Mouse (Mus musculus): Measurements from ENCODE around the gene Dctn2.
"Not testable (repeated sequence)": the region's sequence is repeated elsewhere in the genome, so short reads cannot be mapped to it uniquely, and the experiment has no call there.

Dctn2 gene

GRCm38 (mm10) chr10:127288800-127289572, 22.8 kb downstream of the Dctn2 start, which contains the start of gene Mbd6:
Mbd6 (minus strand) TSS chr10:127289018.
- DNase-seq (ENCODE audit: low spot score in 2 of 2), result peak; percentile 65 to 73

DNA sequence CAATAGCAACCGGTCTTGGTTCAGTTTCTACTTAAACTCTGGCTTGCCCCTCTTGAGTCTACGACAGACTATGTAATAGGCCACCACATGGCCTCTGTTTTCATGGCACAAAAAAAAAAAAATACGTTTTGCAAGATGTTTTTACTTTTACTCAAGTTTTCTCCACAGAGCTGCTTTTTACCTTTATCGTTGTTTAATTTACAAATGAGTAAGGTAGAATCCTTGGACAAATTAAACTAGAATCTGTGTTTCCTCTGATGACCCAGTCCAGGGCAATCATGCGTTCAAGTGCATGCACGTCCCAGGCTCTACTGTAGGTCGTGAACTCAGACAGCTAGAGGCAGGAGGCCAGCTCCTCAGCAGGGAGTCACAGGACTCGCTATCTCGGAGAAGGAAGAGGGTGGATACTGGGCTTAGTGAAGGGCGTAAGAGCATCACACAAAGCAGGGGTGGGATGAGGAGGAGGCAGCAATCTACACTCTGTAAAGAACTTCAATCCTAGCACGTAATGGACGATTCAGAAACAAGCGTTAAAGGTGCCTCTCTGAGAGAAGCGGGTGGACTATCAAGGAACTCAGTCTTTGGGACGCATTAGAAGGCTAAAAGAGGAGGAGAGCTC, 23.5 kb downstream of the Dctn2 start:
- DNase-seq (ENCODE audit: low spot score in 2 of 2), result no peak

- peak; percentile 99 for DNase-seq (ENCODE audit: low spot score in 2 of 2)
These were observed 24.2 kb downstream of the Dctn2 start for GRCm38 (mm10) chr10:127290307-127290929.

DNA sequence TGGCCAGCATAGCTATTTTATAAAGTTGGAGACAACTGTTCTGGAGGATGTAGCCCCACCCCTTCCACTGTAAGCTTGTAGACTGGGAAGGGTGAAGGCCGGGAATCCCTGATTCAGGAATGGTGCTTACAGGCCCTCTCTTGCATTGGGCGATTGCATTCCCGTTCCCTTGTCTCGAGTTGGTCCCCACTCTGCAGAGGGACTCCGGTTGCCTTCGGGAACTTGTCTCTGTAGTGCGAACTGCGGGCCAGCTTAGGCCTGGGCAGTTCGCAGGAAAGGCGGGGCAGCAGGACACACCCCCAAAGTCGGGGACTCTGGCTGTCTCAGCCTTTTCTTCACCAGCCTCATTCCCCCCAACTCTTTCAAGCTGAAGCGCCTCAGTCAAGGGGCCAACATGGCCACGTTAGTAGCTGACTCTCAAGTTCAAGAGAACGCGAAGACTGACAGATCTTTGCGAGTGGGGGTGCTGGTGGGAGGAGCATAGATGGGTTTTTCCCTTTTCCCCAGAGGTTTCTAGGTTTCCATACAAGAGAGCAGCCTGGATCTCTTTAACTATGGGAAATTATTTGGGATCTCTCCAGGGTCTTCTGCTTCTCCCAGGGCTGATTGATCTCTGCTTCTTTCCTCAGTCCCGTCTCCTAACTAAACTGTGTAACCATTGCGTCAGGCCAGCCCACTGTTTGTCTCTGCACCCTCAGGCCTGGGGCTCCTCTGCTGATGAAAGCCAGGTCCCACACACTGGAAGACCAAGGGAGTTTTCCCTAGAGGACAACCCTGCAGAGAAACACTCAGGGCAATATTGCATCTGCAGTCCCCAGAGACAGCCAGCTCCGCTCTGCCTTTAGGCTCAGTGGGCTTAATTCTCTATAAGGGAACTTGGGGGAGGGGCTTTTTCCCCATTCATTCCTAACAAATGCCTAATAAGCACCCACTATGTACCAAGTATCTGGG, 25.0 kb downstream of the Dctn2 start:
- no peak for DNase-seq (ENCODE audit: low spot score in 2 of 2)

DNA sequence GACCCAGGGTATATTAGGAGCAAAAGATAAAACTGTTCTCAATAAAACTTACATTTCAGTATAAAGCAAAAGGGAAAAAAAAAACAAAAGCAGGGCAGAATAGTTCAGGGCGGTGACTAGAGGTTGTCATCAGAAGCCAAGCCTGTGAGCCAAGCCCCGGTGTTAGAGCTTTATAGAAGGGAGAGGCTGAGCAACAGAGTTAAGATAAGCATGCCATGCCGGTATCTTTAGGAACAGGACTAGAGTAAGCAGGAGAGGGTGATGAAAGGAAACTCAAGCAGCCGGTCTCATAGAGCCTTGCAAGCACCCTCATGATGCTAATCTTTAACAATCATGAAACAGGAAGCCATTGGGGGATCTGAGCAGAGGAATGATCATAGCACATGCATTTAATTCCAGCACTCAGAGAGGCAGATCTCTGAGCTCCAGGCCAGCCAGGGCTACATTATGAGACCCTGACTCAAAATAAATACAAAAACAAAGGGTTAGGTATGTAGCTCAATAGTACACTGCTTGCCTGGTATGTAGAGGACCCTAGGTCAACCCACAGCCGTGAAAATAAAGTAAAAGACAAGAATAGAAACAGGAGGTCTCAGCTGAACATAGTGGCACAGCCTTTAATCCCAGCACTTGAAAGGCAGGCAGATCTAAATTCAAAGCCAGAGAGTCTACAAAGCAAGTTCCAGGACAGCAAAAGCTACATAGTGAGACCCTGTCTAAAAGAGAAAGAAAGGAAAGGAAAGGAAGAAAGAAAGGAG, 25.9 kb downstream of the Dctn2 start:
- no peak for DNase-seq (ENCODE audit: low spot score in 2 of 2)

GRCm38 (mm10) chr10:127292987-127293538, 26.9 kb downstream of the Dctn2 start:
- no peak for DNase-seq (ENCODE audit: low spot score in 2 of 2)

- DNase-seq (ENCODE audit: low spot score in 2 of 2), result no peak
These were observed 27.5 kb downstream of the Dctn2 start for GRCm38 (mm10) chr10:127293590-127294113.

- DNase-seq (ENCODE audit: low spot score in 2 of 2), result no peak
These were observed 28.8 kb downstream of the Dctn2 start for GRCm38 (mm10) chr10:127294895-127295510.

- DNase-seq (ENCODE audit: low spot score in 2 of 2), result no peak
These were observed 30.0 kb downstream of the Dctn2 start for GRCm38 (mm10) chr10:127295986-127296794.

GRCm38 (mm10) chr10:127297015-127297871, 31.1 kb downstream of the Dctn2 start:
- no peak for DNase-seq (ENCODE audit: low spot score in 2 of 2)

GRCm38 (mm10) chr10:127300361-127300760, 34.2 kb downstream of the Dctn2 start:
- no peak for DNase-seq (ENCODE audit: low spot score in 2 of 2)

GRCm38 (mm10) chr10:127303136-127303535, 37.0 kb downstream of the Dctn2 start:
- no peak for DNase-seq (ENCODE audit: low spot score in 2 of 2)

GRCm38 (mm10) chr10:127309167-127309566, 43.0 kb downstream of the Dctn2 start:
- not testable (repeated sequence) for DNase-seq (ENCODE audit: low spot score in 2 of 2)

DNA sequence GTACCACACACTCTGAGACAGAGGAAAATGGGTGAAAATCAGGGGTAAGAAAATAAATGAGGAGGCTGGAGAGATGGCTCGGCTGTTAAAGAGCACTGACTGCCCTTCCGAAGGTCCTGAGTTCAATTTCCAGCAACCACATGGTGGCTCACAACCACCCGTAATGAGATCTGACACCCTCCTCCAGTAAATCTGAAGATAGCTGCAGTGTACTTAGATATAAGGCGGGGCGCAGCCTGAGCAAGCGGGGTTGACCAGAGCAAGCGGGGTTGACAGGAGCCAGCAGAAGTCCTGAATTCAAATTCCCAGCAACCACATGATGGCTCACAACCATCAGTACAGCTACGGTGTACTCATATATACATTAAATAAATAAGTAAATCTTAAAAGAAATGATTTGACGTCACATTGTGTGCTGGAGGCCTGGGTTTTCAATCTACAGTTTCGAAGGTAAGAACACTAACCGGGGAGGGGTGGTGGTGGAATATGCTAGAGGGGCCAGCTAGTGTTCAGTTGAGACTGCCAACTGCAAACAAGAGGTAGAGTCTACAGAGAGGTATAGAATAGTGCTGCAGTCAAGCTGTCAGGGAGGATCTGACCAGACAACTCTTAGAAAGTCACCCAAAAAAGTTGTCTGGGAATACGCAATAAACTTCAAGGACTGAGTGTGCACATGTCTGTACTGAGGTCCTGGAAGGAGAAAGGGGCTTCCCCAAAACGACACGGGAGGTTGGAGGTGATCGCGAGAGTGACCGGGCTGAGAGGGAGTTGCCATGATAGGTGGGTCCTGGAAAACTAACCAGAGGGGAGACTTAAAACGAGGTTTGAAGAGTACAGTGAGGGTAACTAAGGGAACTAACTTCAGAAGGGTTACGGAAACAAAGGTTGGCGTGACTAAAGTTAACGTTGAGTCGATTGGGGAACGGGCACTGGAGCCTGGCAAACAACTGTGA, 44.6 kb downstream of the Dctn2 start:
- DNase-seq (ENCODE audit: low spot score in 2 of 2), result no peak

GRCm38 (mm10) chr10:127311476-127312355, 45.5 kb downstream of the Dctn2 start, which contains the start of gene Mars:
Mars (minus strand) TSS chr10:127311786.
- peak; percentile 84 to 94 for DNase-seq (ENCODE audit: low spot score in 2 of 2)

- DNase-seq (ENCODE audit: low spot score in 2 of 2), result peak; percentile 64 to 69
These were observed 46.1 kb downstream of the Dctn2 start for GRCm38 (mm10) chr10:127312356-127312676.

Data from frontal cortex, postnatal 25 days (tissue).